Mouse (Mus musculus) ES-E14 (cell line): ENCODE data around the gene Ccr1l1. TPM values are rescaled to one million over a fixed set of nuclear protein-coding genes. Genes with fewer than 3 reads are reported as not detected.

Source experiments
- DNase-seq: peaks from one replicate; pipeline ENCODE4 v3.0.0-alpha.2; 2013; ENCODE audit warnings: low read depth, low spot score
- H3K27ac ChIP-seq: 2 replicates; pipeline ENCODE4 v1.5.1; 2012; ENCODE audit warnings: low read depth, mild to moderate bottlenecking, low read length, moderate library complexity, mixed read lengths; ENCODE audit not compliant: poor library complexity, insufficient read depth, severe bottlenecking
- H3K36me3 ChIP-seq: 2 replicates; pipeline ENCODE4 v1.6.1; 2012; ENCODE audit warnings: mild to moderate bottlenecking, low read length, moderate library complexity, mixed read lengths; ENCODE audit not compliant: control insufficient read depth, poor library complexity, insufficient read depth, severe bottlenecking
- H3K4me1 ChIP-seq, 2 experiments: fragments of 150-350 bp in 1 of 2; sonication (generic) in 1 of 2; 2 replicates each; pipeline ENCODE4 v1.6.1; 2012; ENCODE audit warnings: low read length in 2 of 2, mild to moderate bottlenecking in 1 of 2, mixed read lengths in 1 of 2; ENCODE audit not compliant: control insufficient read depth in 2 of 2, insufficient read depth in 2 of 2, poor library complexity in 1 of 2
- H3K4me3 ChIP-seq, 2 experiments: fragments of 150-350 bp in 1 of 2; sonication (generic) in 1 of 2; 2 replicates each; pipeline ENCODE4 v1.5.1; 2012; ENCODE audit warnings: low read length in 2 of 2, low read depth in 1 of 2, mild to moderate bottlenecking in 1 of 2, mixed read lengths in 1 of 2; ENCODE audit not compliant: insufficient read depth in 1 of 2, poor library complexity in 1 of 2, severe bottlenecking in 1 of 2
- H3K9ac ChIP-seq: 2 replicates; pipeline ENCODE4 v1.6.1; 2012; ENCODE audit warnings: low read depth, mild to moderate bottlenecking, low read length, mixed read lengths; ENCODE audit not compliant: poor library complexity, insufficient read depth, severe bottlenecking
- H3K9me3 ChIP-seq: fragments of 150-350 bp; sonication (generic); 2 replicates; pipeline ENCODE4 v1.6.1; 2012; ENCODE audit warnings: low read depth, mild to moderate bottlenecking, low read length; ENCODE audit not compliant: control insufficient read depth, insufficient read depth
- CHD2 ChIP-seq: IDR thresholded peaks from 2 replicates; pipeline ENCODE4 v1.6.1; 2014; ENCODE audit warnings: mild to moderate bottlenecking, low read depth, low read length, inconsistent platforms
- HCFC1 ChIP-seq: IDR thresholded peaks from 2 replicates; pipeline ENCODE4 v1.6.1; 2012; ENCODE audit warnings: low read length, inconsistent platforms, borderline replicate concordance; ENCODE audit not compliant: insufficient read depth
- MAFK ChIP-seq: IDR thresholded peaks from 2 replicates; pipeline ENCODE4 v1.6.1; 2014; ENCODE audit warnings: mild to moderate bottlenecking, low read depth, low read length, inconsistent platforms; ENCODE audit not compliant: insufficient read depth
- ZC3H11A ChIP-seq: IDR thresholded peaks from 2 replicates; pipeline ENCODE4 v1.6.1; 2012; ENCODE audit warnings: low read depth, mild to moderate bottlenecking, inconsistent platforms, low read length, borderline replicate concordance
- ZNF384 ChIP-seq: IDR thresholded peaks from 2 replicates; pipeline ENCODE4 v1.6.1; 2012; ENCODE audit warnings: low read depth, low read length, inconsistent platforms
- in situ Hi-C, 2 experiments: fragments of 600-800 bp; cut with MboI; formaldehyde crosslinking; loops; one replicate each; pipeline ENCODE4 v1.15.1; 2025; ENCODE audit warnings: low sequenced_read_pairs in 2 of 2, inconsistent platforms in 1 of 2; ENCODE audit not compliant: unreplicated experiment in 2 of 2
- total RNA-seq: library from RNA; depleted of rRNA; stranded (reverse); fragments of 300-350 nt; gene quantifications from 2 replicates; pipeline ENCODE4 v1.2.3, GENCODE M21; 2012

The Ccr1l1 gene
- total RNA-seq, 1 experiment: not detected

- H3K9me3 ChIP-seq: no peaks in the 10 kb centered on the region
- in situ Hi-C loops: no loop called here
- no peaks in the 10 kb centered on the region for H3K36me3 ChIP-seq
- no peaks in the 10 kb centered on the region for H3K4me1 ChIP-seq
- H3K27ac ChIP-seq: no peak overlapping the region
- DNase-seq: no peak
- TF ChIP-seq CHD2 (no peak), ZNF384 (no peak), MAFK (no peak), HCFC1 (no peak)
- H3K9ac ChIP-seq: no peak overlapping the region
- no peak overlapping the region for H3K4me3 ChIP-seq
These were observed 13.4 kb downstream of the Ccr1l1 start for GRCm38 (mm10) chr9:123964776-123965175.

GRCm38 (mm10) chr9:123960161-123960560 is 18.0 kb downstream of the Ccr1l1 start:
- DNase-seq: no peak
- Histone ChIP-seq H3K4me1 (no peaks in the 10 kb centered on the region), H3K36me3 (no peaks in the 10 kb centered on the region), H3K27ac (no peak overlapping the region), H3K9me3 (no peaks in the 10 kb centered on the region), H3K4me3 (no peak overlapping the region), H3K9ac (no peak overlapping the region)
- in situ Hi-C loops: no loop called here
- TF ChIP-seq ZNF384 (no peak), HCFC1 (no peak), CHD2 (no peak), MAFK (no peak), ZC3H11A (no peak)

- in situ Hi-C loops: no loop called here
These were observed 20.2 kb downstream of the Ccr1l1 start for GRCm38 (mm10) chr9:123957911-123958413.

GRCm38 (mm10) chr9:123956892-123957291 is 21.3 kb downstream of the Ccr1l1 start:
- Histone ChIP-seq H3K9ac (no peak overlapping the region), H3K27ac (no peak overlapping the region), H3K4me1 (no peaks in the 10 kb centered on the region), H3K9me3 (no peaks in the 10 kb centered on the region), H3K36me3 (no peaks in the 10 kb centered on the region), H3K4me3 (no peak overlapping the region)
- no peak for DNase-seq
- TF ChIP-seq HCFC1: no peak
- in situ Hi-C loops: no loop called here

More at GRCm38 (mm10) chr9:123957911-123958413, 20.2 kb downstream of the Ccr1l1 start:
- TF ChIP-seq ZNF384 (no peak), CHD2 (no peak), MAFK (no peak), ZC3H11A (no peak), HCFC1 (no peak)
- Histone ChIP-seq H3K9me3 (no peaks in the 10 kb centered on the region), H3K36me3 (no peaks in the 10 kb centered on the region), H3K4me1 (no peaks in the 10 kb centered on the region), H3K9ac (no peak overlapping the region), H3K4me3 (no peak overlapping the region), H3K27ac (no peak overlapping the region)
- no peak for DNase-seq

- Histone ChIP-seq H3K4me3 (no peak overlapping the region), H3K27ac (no peak overlapping the region), H3K36me3 (no peaks in the 10 kb centered on the region), H3K4me1 (no peaks in the 10 kb centered on the region), H3K9ac (no peak overlapping the region), H3K9me3 (no peaks in the 10 kb centered on the region)
- DNase-seq: no peak
- TF ChIP-seq ZNF384: no peak
- TF ChIP-seq MAFK: no peak
- no peak for TF ChIP-seq ZC3H11A
- TF ChIP-seq HCFC1: no peak
- no peak for TF ChIP-seq CHD2
- in situ Hi-C loops: no loop called here
These were observed 24.7 kb downstream of the Ccr1l1 start for GRCm38 (mm10) chr9:123953551-123953950.
